In the genomic region with DNA sequence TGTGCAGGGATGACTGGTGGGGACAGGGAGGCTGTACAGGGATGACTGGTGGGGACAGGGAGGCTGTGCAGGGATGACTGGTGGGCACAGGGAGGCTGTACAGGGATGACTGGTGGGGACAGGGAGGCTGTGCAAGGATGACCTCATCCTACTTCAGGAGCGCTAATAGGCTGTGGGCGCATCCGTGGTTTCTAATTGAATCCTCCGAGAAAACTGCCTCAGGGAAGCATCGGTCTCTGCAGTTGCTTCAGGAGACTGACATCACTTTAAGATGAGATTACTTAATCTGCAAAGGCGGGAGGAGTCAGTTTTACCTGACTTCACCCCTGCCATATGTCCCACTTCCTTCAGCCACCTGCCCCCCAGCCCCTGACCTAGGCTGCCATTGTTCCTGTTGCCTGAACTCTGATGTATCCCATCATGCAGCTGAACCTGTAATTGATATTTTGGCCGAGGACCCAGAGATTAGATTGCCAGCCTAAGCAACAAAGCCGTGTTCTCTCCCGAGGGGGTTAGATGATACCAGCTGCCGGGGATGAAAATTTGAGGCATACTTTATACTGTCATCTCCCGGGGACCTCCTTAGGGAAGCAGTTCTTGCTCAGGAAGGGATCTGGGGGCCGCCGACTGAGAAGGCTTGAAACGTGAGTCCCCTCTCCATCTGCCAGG, we compare ENCODE assay signal across 13 mouse cellular contexts.
A peak's percentile ranks its signal among the peaks of the same experiment; 100 is the strongest.
DNase-seq lines count a peak whose midpoint lies in the region; ATAC-seq lines count a peak whose summit lies in the region.
"Had no signal": no experiment of that assay in that cellular context is flagged by ENCODE, and none has a peak within 500 bp of the region (broad histone marks: within the 10 kb centered on the region; RNA-seq: fewer than 3 reads in every experiment).

No protein-coding gene starts in this region.

- H3K27me3 ChIP-seq in forebrain, embryonic 15.5 days: no peaks in the 10 kb centered on the region
- no peaks in the 10 kb centered on the region for H3K27me3 ChIP-seq in midbrain, embryonic 10.5 days (ENCODE audit: low read depth, poor library complexity, severe bottlenecking)
- H3K27me3 ChIP-seq: kidney, embryonic 15.5 days had no signal

- DNase-seq in left cerebral cortex, postnatal 4 days: peak; percentile 40
- no peak for DNase-seq in left cerebral cortex, postnatal 10 days (ENCODE audit: extremely low spot score in 1 of 2, low spot score in 2 of 2)
- DNase-seq in midbrain, embryonic 10.5 days (ENCODE audit: low spot score): no peak
- peak; percentile 67 for DNase-seq in retina, postnatal 1 day
- no peak for DNase-seq in kidney, postnatal 14 days
- DNase-seq in right cerebral cortex, postnatal 36 days (ENCODE audit: low spot score in 2 of 2): no peak
- DNase-seq in frontal cortex, postnatal 36 days (ENCODE audit: low spot score in 2 of 2): no peak
- DNase-seq: heart, postnatal 10 days; lung, adult 2 months; right cerebral cortex, adult 18-20 months; thymus, postnatal 36 days had no signal

- peaks cover 4% of the 10 kb centered on the region; the same call in 1 of the 2 replicates for H3K9me3 ChIP-seq in forebrain, embryonic 15.5 days
- H3K9me3 ChIP-seq in midbrain, embryonic 10.5 days (replicated peaks): peaks cover 8% of the 10 kb centered on the region

- peak overlapping the region; percentile 57 for H3K27ac ChIP-seq in forebrain, embryonic 15.5 days (replicated peaks)
- peak overlapping the region; percentile 69 for H3K27ac ChIP-seq in midbrain, embryonic 10.5 days (replicated peaks)
- H3K27ac ChIP-seq: kidney, embryonic 15.5 days had no signal

- ATAC-seq in forebrain, embryonic 15.5 days (replicated peaks): no peak; the same call in 1 of the 2 replicates

- peaks cover 29% of the 10 kb centered on the region for H3K4me1 ChIP-seq in forebrain, embryonic 15.5 days
- H3K4me1 ChIP-seq in midbrain, embryonic 10.5 days: peaks cover 26% of the 10 kb centered on the region

- H3K4me3 ChIP-seq in forebrain, embryonic 15.5 days: no peak overlapping the region
- no peak overlapping the region for H3K4me3 ChIP-seq in midbrain, embryonic 10.5 days
- H3K4me3 ChIP-seq: kidney, embryonic 15.5 days had no signal

- 39% methylated on average over 14 of the region's 14 CpGs for WGBS in forebrain, embryonic 15.5 days
- WGBS in midbrain, embryonic 10.5 days: 75% methylated on average over 14 of the region's 14 CpGs

- H3K4me2 ChIP-seq in forebrain, embryonic 15.5 days (replicated peaks): no peak overlapping the region

- H3K9ac ChIP-seq in forebrain, embryonic 15.5 days (replicated peaks): no peak overlapping the region
- H3K9ac ChIP-seq: kidney, embryonic 15.5 days had no signal

- intact Hi-C loops in left cerebral cortex, postnatal 4 days (cut with DNase I): loop anchor here (10.0 kb wide), 1 partner anchor 83 kb away; no protein-coding TSS in a partner anchor
- intact Hi-C loops in left cerebral cortex, postnatal 10 days (cut with DNase I): loop anchor here (10.0 kb wide), 1 partner anchor 107 kb away; a partner anchor contains a TSS

- peaks cover 12% of the 10 kb centered on the region for H3K36me3 ChIP-seq in forebrain, embryonic 15.5 days
- peaks cover 52% of the 10 kb centered on the region for H3K36me3 ChIP-seq in midbrain, embryonic 10.5 days

Comparison
In these comparisons a context has a peak if more than half of its experiments do, and no peak if none do; other contexts are left out.
1. DNase-seq: peak in left cerebral cortex, postnatal 4 days (single experiment) and retina, postnatal 1 day (single experiment); none in left cerebral cortex, postnatal 10 days (0 of 2), midbrain, embryonic 10.5 days (single experiment), kidney, postnatal 14 days (single experiment), right cerebral cortex, postnatal 36 days (0 of 2) and frontal cortex, postnatal 36 days (0 of 2).